Mouse (Mus musculus) embryonic facial prominence, embryonic 15.5 days (tissue): ENCODE data around the gene Bhlha9. TPM values are rescaled to one million over a fixed set of nuclear protein-coding genes. Genes with fewer than 3 reads are reported as not detected.

Source experiments
- ATAC-seq: fragments of 200-750 bp; cut with Nextera tagmentation; 2 replicates; pipeline ENCODE4 v1.8.0; 2017; ENCODE audit warnings: low read depth, moderate TSS enrichment; ENCODE audit not compliant: insufficient number of reproducible peaks, low FRiP score, low TSS enrichment
- H3K27ac ChIP-seq: fragments of 300-500 bp; sonication (generic); replicated peaks from 2 replicates; pipeline ENCODE4 v1.5.1; 2015; ENCODE audit warnings: mild to moderate bottlenecking, inconsistent platforms
- H3K27me3 ChIP-seq: fragments of 300-500 bp; sonication (generic); 2 replicates; pipeline ENCODE4 v1.6.1; 2015; ENCODE audit warnings: inconsistent platforms
- H3K36me3 ChIP-seq: fragments of 300-500 bp; sonication (generic); 2 replicates; pipeline ENCODE4 v1.6.1; 2015; ENCODE audit warnings: mild to moderate bottlenecking, inconsistent platforms
- H3K4me1 ChIP-seq: fragments of 300-500 bp; sonication (generic); 2 replicates; pipeline ENCODE4 v1.6.1; 2015; ENCODE audit warnings: inconsistent platforms
- H3K4me2 ChIP-seq: fragments of 300-500 bp; sonication (generic); replicated peaks from 2 replicates; pipeline ENCODE4 v1.6.1; 2015; ENCODE audit warnings: mild to moderate bottlenecking, inconsistent platforms
- H3K4me3 ChIP-seq: fragments of 300-500 bp; sonication (generic); replicated peaks from 2 replicates; pipeline ENCODE4 v1.5.1; 2015; ENCODE audit warnings: mild to moderate bottlenecking, inconsistent platforms
- H3K9ac ChIP-seq: fragments of 300-500 bp; sonication (generic); 2 replicates; pipeline ENCODE4 v1.6.1; 2015; ENCODE audit warnings: inconsistent platforms
- H3K9me3 ChIP-seq: fragments of 300-500 bp; sonication (generic); replicated peaks from 2 replicates; pipeline ENCODE4 v1.6.1; 2016; ENCODE audit warnings: inconsistent platforms
- WGBS: fragments of 180-500 bp; shearing (Covaris S2); methylation state at CpG from one replicate; pipeline ENCODE4 v1.1.7; 2015; 5-methylcytosine and 5-hydroxymethylcytosine counted together
- polyA plus RNA-seq: library from polyadenylated mRNA; unstranded; fragments of >200 nt; fragmentation: Nextera tagmentation; extraction: Ambion mirVana; gene quantifications from 2 replicates; pipeline ENCODE4 v1.2.1, GENCODE M21; 2015

Bhlha9 gene
- polyA plus RNA-seq, 1 experiment from 2014 or later = 0.36 TPM

DNA sequence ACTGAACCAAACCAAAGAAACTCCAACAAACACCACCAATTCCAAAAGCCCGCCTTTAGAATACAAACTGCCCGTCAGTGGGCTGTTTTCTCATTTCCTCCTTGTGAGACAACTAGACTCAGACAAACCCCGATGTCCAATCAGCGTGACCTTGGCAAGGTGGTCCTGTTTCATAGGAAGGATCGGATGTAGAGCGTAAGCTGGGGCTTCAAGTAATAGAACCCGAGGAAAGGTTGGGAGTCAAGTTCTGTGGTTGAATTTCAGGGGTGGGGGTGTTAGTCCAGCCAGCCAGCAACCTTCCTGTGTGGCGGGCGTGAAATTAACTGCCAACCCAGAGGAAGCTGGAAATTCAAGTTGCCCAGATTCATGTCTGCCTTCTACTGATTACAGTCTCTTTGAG is 27.2 kb upstream of the Bhlha9 start:
- Histone ChIP-seq H3K27me3 (no peaks in the 10 kb centered on the region), H3K4me1 (peaks cover 26% of the 10 kb centered on the region), H3K9me3 (no peaks in the 10 kb centered on the region), H3K27ac (no peak overlapping the region), H3K4me2 (no peak overlapping the region), H3K4me3 (no peak overlapping the region), H3K36me3 (no peaks in the 10 kb centered on the region), H3K9ac (no peak overlapping the region)
- WGBS = 32% methylated on average over 9 of the region's 9 CpGs
- ATAC-seq = no peak

DNA sequence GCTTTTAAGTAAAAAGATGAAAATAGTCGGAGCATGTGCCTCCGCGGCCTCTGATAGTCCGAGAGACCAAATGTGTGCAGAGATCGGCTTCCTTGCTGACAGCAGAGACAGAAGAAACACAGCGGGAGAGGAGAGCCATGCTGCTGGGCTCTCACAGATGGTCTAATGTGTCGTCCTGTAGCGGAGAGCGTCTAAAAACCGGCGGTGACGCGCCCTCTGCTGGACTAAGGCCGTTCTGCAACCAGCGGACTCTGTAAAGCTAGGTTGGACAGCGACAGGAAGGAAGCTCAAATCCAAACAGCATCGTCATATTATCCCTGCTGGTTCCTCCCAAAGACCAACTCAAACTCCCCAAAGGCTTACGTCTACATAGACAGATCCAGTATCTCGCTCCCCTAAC is 26.3 kb upstream of the Bhlha9 start:
- Histone ChIP-seq H3K4me2 (peak overlapping the region; percentile 51), H3K36me3 (no peaks in the 10 kb centered on the region), H3K4me1 (peaks cover 26% of the 10 kb centered on the region), H3K4me3 (peak overlapping the region; percentile 26), H3K9me3 (no peaks in the 10 kb centered on the region), H3K27ac (no peak overlapping the region), H3K27me3 (no peaks in the 10 kb centered on the region), H3K9ac (no peak overlapping the region)
- peak; percentile 85 for ATAC-seq
- under 1% methylated on average over 19 of the region's 19 CpGs for WGBS

DNA sequence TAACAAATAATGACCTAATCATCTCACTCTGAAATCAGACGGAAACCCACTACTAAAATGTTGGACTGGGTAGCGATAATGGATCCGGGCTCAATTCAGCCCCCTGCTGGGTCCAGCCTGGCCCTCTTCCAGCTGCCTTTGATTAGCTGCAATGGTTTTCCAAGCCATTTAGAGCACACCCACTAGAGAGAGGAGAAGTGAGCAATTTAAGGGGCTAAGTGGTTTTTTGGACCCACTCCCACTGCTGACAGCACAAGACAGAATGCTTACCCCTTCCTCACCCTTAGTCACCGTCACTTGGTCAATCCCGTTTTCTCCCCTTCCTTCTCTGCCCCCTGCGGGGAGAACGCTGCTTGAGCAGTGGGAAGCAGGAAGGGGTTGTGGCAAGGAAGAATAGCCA is 25.2 kb upstream of the Bhlha9 start:
- peaks cover 26% of the 10 kb centered on the region for H3K4me1 ChIP-seq
- no peak overlapping the region for H3K27ac ChIP-seq
- H3K9ac ChIP-seq = no peak overlapping the region
- peak overlapping the region; percentile 37 for H3K4me2 ChIP-seq
- H3K4me3 ChIP-seq = peak overlapping the region; percentile 16
- no peaks in the 10 kb centered on the region for H3K9me3 ChIP-seq
- WGBS = under 1% methylated on average over 7 of the region's 7 CpGs
- H3K27me3 ChIP-seq = no peaks in the 10 kb centered on the region
- no peak for ATAC-seq
- no peaks in the 10 kb centered on the region for H3K36me3 ChIP-seq

DNA sequence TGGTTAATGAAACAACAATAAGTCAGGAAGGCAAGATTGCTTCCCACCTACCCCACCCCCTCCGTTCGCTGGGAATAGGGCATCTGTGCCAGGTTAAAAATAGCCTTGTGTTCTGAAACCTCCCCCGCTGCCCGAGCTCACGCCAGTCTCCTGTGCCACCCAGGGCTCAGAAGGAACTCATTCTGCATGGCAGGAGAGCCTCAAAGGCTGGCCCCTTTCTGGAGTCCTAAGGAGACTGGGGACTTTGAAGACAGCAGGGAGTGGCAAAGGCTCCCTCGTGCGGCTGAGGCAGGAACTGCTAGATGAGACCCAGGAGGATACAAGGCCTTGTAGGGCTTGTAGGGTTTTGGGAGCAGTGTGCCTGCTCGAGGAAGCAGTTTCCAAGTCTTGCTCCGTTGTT is 24.8 kb upstream of the Bhlha9 start:
- Histone ChIP-seq H3K27me3 (no peaks in the 10 kb centered on the region), H3K9me3 (no peaks in the 10 kb centered on the region), H3K4me1 (peaks cover 26% of the 10 kb centered on the region), H3K4me3 (peak overlapping the region; percentile 16), H3K36me3 (no peaks in the 10 kb centered on the region), H3K4me2 (peak overlapping the region; percentile 37), H3K27ac (no peak overlapping the region), H3K9ac (no peak overlapping the region)
- 0 out of 2 replicates have a peak, but pooled peaks have one; percentile 22 for ATAC-seq
- WGBS = 4% methylated on average over 9 of the region's 9 CpGs

DNA sequence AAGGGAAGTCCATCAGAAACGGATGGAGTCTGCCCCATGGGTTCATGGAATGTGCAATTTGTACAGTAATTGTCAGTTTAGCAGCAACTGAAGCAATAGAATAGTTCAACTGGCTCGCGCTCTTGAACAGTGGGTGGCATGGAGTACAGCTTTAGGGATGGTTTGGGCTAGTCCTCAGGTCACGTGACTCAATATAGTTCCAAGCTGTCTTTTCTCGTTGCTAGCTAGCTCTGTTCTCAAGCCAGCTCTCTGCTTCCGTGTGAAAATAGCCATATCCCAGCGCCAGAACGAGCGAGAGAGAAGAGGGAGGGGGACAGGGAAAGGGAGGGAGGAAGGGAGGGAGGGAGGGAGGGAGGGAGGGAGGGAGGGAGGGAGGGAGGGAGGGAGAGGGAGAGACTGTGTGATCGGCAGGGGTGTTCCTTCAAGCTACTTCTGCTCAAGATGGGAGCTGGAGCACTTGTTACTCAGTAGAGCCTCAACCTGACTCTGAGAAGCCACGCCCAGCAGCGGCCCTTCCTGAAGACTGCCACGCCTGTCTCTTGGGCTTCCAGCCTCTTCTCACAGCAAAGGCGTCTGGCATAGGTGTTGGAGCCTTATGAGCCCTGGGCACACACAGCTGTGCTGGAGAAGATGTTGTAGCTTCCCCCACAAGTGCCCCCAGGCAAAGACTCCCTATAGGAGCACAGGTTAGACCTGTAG is 21.3 kb upstream of the Bhlha9 start:
- ATAC-seq = no peak
- peaks cover 11% of the 10 kb centered on the region for H3K4me1 ChIP-seq

DNA sequence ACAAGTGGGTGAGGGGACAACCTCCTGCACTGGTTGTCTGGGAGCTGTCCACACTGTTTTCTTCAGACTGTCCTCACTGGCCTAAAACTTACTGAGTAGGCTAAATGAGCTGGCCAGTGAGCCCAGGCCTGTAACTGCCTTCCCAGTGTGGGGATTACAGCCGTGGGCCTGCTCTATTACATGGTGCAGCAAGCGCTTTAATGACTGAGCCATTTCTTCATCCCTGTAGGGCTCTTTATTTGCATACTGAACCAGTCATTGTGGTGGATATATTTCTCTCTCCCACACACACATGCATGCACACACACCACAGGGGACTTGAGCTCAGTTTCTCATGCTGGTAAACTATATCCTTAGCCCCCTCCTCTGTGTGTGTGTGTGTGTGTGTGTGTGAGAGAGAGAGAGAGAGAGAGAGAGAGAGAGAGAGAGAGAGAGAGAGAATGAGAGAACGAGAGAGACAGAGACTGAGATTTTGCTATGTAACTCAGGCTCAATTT is 19.4 kb upstream of the Bhlha9 start:
- peak; percentile 19; the same call in 1 of the 2 replicates for ATAC-seq
- Histone ChIP-seq H3K27me3 (no peaks in the 10 kb centered on the region), H3K4me1 (no peaks in the 10 kb centered on the region), H3K27ac (no peak overlapping the region), H3K4me3 (no peak overlapping the region), H3K4me2 (no peak overlapping the region), H3K36me3 (no peaks in the 10 kb centered on the region), H3K9ac (no peak overlapping the region), H3K9me3 (no peaks in the 10 kb centered on the region)
- 51% methylated on average over 3 of the region's 3 CpGs for WGBS

More for the DNA sequence above, 21.3 kb upstream of the Bhlha9 start:
- Histone ChIP-seq H3K36me3 (no peaks in the 10 kb centered on the region), H3K9me3 (no peaks in the 10 kb centered on the region), H3K9ac (no peak overlapping the region), H3K27ac (no peak overlapping the region), H3K4me2 (no peak overlapping the region), H3K27me3 (no peaks in the 10 kb centered on the region), H3K4me3 (no peak overlapping the region)
- 57% methylated on average over 12 of the region's 14 CpGs for WGBS

DNA sequence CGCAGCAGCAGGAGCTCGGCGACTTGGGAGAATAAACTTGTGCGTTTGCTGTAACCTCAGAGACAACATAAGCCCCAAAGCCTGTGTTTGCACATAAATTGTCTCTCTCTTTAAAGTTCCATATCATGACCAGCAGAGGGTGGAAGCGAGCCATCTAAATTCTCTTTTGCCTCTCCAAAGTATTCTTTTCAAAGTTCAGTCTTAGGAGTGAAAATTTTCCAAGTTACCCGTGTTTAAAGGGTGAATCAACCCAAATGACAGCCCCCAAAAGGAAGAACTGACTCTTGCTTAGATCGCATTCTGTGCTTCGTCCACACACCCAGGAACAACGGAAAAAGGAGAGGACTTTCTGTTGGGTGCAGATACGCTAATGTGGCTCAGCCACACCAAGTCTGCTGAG is 17.2 kb upstream of the Bhlha9 start:
- Histone ChIP-seq H3K36me3 (no peaks in the 10 kb centered on the region), H3K4me2 (peak overlapping the region; percentile 40), H3K27ac (no peak overlapping the region), H3K4me3 (peak overlapping the region; percentile 25), H3K27me3 (no peaks in the 10 kb centered on the region), H3K9me3 (no peaks in the 10 kb centered on the region), H3K4me1 (no peaks in the 10 kb centered on the region), H3K9ac (no peak overlapping the region)
- ATAC-seq = no peak
- 4% methylated on average over 10 of the region's 10 CpGs for WGBS

DNA sequence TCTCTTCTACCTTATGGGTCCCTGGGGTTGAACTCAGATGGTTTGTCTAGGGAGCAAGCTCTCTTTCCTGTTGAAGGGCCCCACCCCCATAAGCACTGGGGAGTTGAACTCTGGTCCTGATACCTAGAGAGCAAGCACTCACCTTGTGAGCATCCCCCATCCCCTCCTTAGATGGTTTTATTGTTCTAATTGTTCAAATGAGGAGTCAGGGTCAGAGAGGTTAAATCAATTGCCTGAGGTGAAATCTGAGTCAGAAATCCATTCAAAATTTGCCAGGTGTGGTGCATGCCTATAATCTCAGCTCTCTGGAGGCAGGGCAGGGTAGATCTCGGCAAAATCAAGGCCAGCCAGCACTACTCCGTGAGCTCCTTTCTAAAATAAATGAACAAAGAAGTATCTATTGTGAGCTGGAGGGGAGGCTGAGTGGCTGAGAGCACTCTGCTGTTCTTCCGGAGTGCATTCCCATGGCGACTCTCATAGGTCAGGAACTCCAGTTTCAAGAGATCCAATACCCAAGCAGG is 14.8 kb upstream of the Bhlha9 start:
- no peak for ATAC-seq
- Histone ChIP-seq H3K9me3 (no peaks in the 10 kb centered on the region), H3K27me3 (no peaks in the 10 kb centered on the region), H3K4me2 (no peak overlapping the region), H3K9ac (no peak overlapping the region), H3K4me1 (no peaks in the 10 kb centered on the region), H3K36me3 (no peaks in the 10 kb centered on the region), H3K4me3 (no peak overlapping the region), H3K27ac (no peak overlapping the region)
- WGBS = 21% methylated on average over 4 of the region's 4 CpGs

DNA sequence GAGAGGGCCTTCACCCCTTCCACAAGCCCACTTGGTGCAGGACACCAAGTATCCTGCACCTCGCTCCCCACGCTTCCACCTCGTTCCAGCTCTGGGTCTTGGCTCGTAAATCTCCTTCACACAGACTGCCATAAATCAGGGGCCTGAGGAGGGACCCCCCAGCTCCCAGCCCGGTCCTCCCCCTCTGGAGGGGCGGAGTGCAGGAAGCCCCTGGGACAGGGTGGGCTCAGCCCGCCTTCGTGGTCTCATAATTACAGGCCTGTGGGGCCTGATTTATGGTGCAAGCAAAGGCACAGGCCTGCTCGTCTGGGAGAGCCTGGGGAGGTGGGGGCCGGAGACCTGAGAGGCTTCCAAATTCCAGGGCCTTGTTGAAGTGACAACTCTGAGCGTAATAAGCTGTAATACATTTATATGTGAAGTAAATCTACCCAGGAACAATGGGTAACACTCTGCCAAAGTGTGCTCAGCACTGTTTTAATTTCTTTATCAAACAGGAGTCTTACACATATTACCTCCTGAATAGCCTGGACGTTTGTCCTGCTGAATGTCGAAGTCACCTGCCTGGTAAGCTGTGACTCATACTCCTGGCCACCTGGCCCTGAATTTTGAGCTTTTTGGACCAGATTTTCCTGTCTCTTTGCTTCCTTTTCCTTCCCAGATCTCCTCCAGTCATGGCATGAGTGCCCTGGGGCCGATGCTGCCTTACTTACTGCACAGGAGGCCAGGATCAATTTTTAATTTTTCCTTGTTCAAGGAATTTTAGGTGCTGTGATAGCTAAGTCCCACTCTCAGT is 12.9 kb upstream of the Bhlha9 start:
- Histone ChIP-seq H3K36me3 (no peaks in the 10 kb centered on the region), H3K4me3 (no peak overlapping the region), H3K9me3 (no peaks in the 10 kb centered on the region), H3K27me3 (peaks cover 4% of the 10 kb centered on the region; the same call in 1 of the 2 replicates), H3K4me1 (no peaks in the 10 kb centered on the region), H3K27ac (no peak overlapping the region), H3K4me2 (no peak overlapping the region), H3K9ac (no peak overlapping the region)
- WGBS = 53% methylated on average over 14 of the region's 14 CpGs
- ATAC-seq = no peak

DNA sequence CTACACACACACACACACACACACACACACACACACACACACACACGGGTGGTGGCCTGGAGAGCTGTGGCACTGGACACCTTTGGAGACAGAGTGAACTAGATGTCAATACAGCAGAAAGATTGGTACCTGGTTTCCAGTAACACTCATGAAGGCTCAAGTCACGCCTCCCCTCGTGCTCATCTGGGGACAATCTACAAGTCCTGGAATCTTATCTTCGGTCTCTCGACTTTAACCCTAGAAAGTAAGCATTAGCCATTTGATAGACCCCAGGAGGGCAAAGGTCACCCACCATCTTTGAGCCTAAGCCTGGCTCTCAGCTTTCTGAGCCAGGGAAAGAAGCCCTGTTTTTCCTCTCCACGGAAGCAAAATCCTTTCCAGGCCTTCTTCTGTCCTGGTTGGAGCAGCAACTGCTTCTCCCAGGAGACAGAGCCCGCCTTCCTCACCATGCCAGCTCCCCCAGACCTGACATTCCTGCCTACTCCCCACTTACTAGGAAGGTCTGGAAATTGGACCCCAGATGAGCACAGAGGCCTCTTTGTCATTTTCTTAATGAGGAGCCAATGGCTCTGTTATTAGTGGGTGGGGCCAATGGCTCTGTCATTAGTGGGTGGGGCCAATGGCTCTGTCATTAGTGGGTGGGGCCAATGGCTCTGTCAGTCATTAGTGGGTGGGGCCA is 10.3 kb upstream of the Bhlha9 start:
- no peaks in the 10 kb centered on the region for H3K36me3 ChIP-seq
- H3K9me3 ChIP-seq = no peaks in the 10 kb centered on the region
- peaks cover 30% of the 10 kb centered on the region for H3K27me3 ChIP-seq
- no peak overlapping the region for H3K4me3 ChIP-seq
- no peak for ATAC-seq
- 49% methylated on average over 7 of the region's 7 CpGs for WGBS
- no peak overlapping the region for H3K9ac ChIP-seq
- no peak overlapping the region for H3K27ac ChIP-seq
- peaks cover 8% of the 10 kb centered on the region; the same call in 1 of the 2 replicates for H3K4me1 ChIP-seq
- no peak overlapping the region for H3K4me2 ChIP-seq
